Mouse (Mus musculus) embryonic facial prominence, embryonic 11.5 days (tissue): ENCODE measurements around the gene Chrnd. TPM values are rescaled to one million over a fixed set of nuclear protein-coding genes. Genes with fewer than 3 reads are reported as not detected.
A peak's percentile ranks its signal among the peaks of the same experiment; 100 is the strongest.

Experiments used
- ATAC-seq: fragments of 200-750 bp; cut with Nextera tagmentation; replicated peaks from 2 replicates; pipeline ENCODE4 v1.8.0; 2017; ENCODE audit warnings: low read depth; ENCODE audit not compliant: insufficient number of reproducible peaks, low FRiP score, low TSS enrichment
- DNase-seq: peaks from one replicate; pipeline ENCODE4 v3.0.0-alpha.2; 2015; ENCODE audit warnings: low spot score
- H3K27ac ChIP-seq: fragments of 300-500 bp; sonication (generic); replicated peaks from 2 replicates; pipeline ENCODE4 v1.5.1; 2014; ENCODE audit warnings: mild to moderate bottlenecking, low read depth, low read length, control low read depth
- H3K27me3 ChIP-seq: fragments of 300-500 bp; sonication (generic); 2 replicates; pipeline ENCODE4 v1.6.1; 2014; ENCODE audit warnings: mild to moderate bottlenecking, low read length, moderate library complexity, mixed read lengths; ENCODE audit not compliant: control insufficient read depth, insufficient read depth
- H3K36me3 ChIP-seq: fragments of 300-500 bp; sonication (generic); replicated peaks from 2 replicates; pipeline ENCODE4 v1.6.1; 2014; ENCODE audit warnings: low read depth, mild to moderate bottlenecking, low read length, moderate library complexity, mixed read lengths; ENCODE audit not compliant: control insufficient read depth, insufficient read depth
- H3K4me1 ChIP-seq: fragments of 300-500 bp; sonication (generic); 2 replicates; pipeline ENCODE4 v1.6.1; 2014; ENCODE audit warnings: low read length, mixed read lengths; ENCODE audit not compliant: control insufficient read depth, insufficient read depth
- H3K4me2 ChIP-seq: fragments of 300-500 bp; sonication (generic); 2 replicates; pipeline ENCODE4 v1.6.1; 2014; ENCODE audit warnings: low read depth, mild to moderate bottlenecking, control low read depth, low read length, moderate library complexity
- H3K4me3 ChIP-seq: fragments of 300-500 bp; sonication (generic); 2 replicates; pipeline ENCODE4 v1.5.1; 2014; ENCODE audit warnings: low read depth, low read length, control low read depth
- H3K9ac ChIP-seq: fragments of 300-500 bp; sonication (generic); replicated peaks from 2 replicates; pipeline ENCODE4 v1.6.1; 2014; ENCODE audit warnings: mild to moderate bottlenecking, control low read depth, low read length
- H3K9me3 ChIP-seq: fragments of 300-500 bp; sonication (generic); replicated peaks from 2 replicates; pipeline ENCODE4 v1.6.1; 2016; ENCODE audit warnings: mild to moderate bottlenecking, low read length, inconsistent platforms, mixed read lengths; ENCODE audit not compliant: control insufficient read depth
- WGBS: fragments of 180-500 bp; shearing (Covaris S2); extraction: QIAGEN DNeasy Blood & Tissue Kit; methylation state at CpG from one replicate; pipeline ENCODE4 v1.1.7; 2014; 5-methylcytosine and 5-hydroxymethylcytosine counted together
- polyA plus RNA-seq: library from polyadenylated mRNA; unstranded; fragments of >200 nt; fragmentation: Nextera tagmentation; extraction: Ambion mirVana; gene quantifications from 2 replicates; pipeline ENCODE4 v1.2.1, GENCODE M21; 2014

The Chrnd gene
- polyA plus RNA-seq, 1 experiment from 2014 or later = 0.22 TPM

GRCm38 (mm10) chr1:87205038-87205437 lies 14.6 kb downstream of the Chrnd start:
- no peak overlapping the region for H3K9ac ChIP-seq
- WGBS = 37% methylated on average over 6 of the region's 6 CpGs
- peaks cover 10% of the 10 kb centered on the region for H3K27me3 ChIP-seq
- ATAC-seq (no peak), DNase-seq (no peak)
- no peaks in the 10 kb centered on the region for H3K36me3 ChIP-seq
- H3K4me2 ChIP-seq = no peak overlapping the region
- H3K4me3 ChIP-seq = no peak overlapping the region
- H3K9me3 ChIP-seq = no peaks in the 10 kb centered on the region
- no peaks in the 10 kb centered on the region for H3K4me1 ChIP-seq
- no peak overlapping the region for H3K27ac ChIP-seq

GRCm38 (mm10) chr1:87205502-87205901 lies 15.1 kb downstream of the Chrnd start:
- no peak overlapping the region for H3K4me3 ChIP-seq
- H3K27ac ChIP-seq = no peak overlapping the region
- H3K27me3 ChIP-seq = peaks cover 10% of the 10 kb centered on the region
- no peaks in the 10 kb centered on the region for H3K9me3 ChIP-seq
- no peak overlapping the region for H3K9ac ChIP-seq
- no peak overlapping the region for H3K4me2 ChIP-seq
- WGBS = 37% methylated on average over 3 of the region's 3 CpGs
- no peak for DNase-seq
- peak; percentile 61; the same call in 1 of the 2 replicates for ATAC-seq
- H3K4me1 ChIP-seq = no peaks in the 10 kb centered on the region
- no peaks in the 10 kb centered on the region for H3K36me3 ChIP-seq

GRCm38 (mm10) chr1:87206339-87206738 lies 15.9 kb downstream of the Chrnd start:
- peak; percentile 26 for DNase-seq
- no peak overlapping the region for H3K27ac ChIP-seq
- ATAC-seq = no peak

GRCm38 (mm10) chr1:87211431-87211830 lies 21.0 kb downstream of the Chrnd start:
- WGBS = 88% methylated on average over 4 of the region's 4 CpGs
- ATAC-seq (no peak), DNase-seq (no peak)
- Histone ChIP-seq H3K9me3 (no peaks in the 10 kb centered on the region), H3K4me3 (no peak overlapping the region), H3K9ac (no peak overlapping the region), H3K27ac (no peak overlapping the region), H3K4me2 (no peak overlapping the region), H3K36me3 (no peaks in the 10 kb centered on the region), H3K27me3 (peaks cover 4% of the 10 kb centered on the region; the same call in 1 of the 2 replicates), H3K4me1 (no peaks in the 10 kb centered on the region)

More at GRCm38 (mm10) chr1:87206339-87206738, 15.9 kb downstream of the Chrnd start:
- Histone ChIP-seq H3K9me3 (no peaks in the 10 kb centered on the region), H3K36me3 (no peaks in the 10 kb centered on the region), H3K4me1 (no peaks in the 10 kb centered on the region), H3K4me3 (no peak overlapping the region), H3K4me2 (no peak overlapping the region; the same call in 1 of the 2 replicates), H3K27me3 (peaks cover 10% of the 10 kb centered on the region), H3K9ac (no peak overlapping the region)
- WGBS = 18% methylated on average over 17 of the region's 17 CpGs

- Histone ChIP-seq H3K4me2 (peak within 1 kb of the TSS; percentile 71), H3K9me3 (no peaks in the 10 kb centered on the region), H3K4me1 (no peaks in the 10 kb centered on the region), H3K4me3 (peak within 1 kb of the TSS; percentile 86), H3K27me3 (no peaks in the 10 kb centered on the region), H3K36me3 (no peaks in the 10 kb centered on the region), H3K9ac (peak within 1 kb of the TSS; percentile 96), H3K27ac (peak within 1 kb of the TSS; percentile 98)
- ATAC-seq = peak; percentile 96
- peak; percentile 96 for DNase-seq
- WGBS = under 1% methylated on average over 75 of the region's 99 CpGs
These were observed 23.6 kb downstream of the Chrnd start, which contains the start of gene Eif4e2 for GRCm38 (mm10) chr1:87213735-87214704. Gene Eif4e2 (plus strand): TSS chr1:87213914.

GRCm38 (mm10) chr1:87214748-87215147 lies 24.3 kb downstream of the Chrnd start:
- no peaks in the 10 kb centered on the region; the same call in 1 of the 2 replicates for H3K36me3 ChIP-seq
- no peaks in the 10 kb centered on the region for H3K9me3 ChIP-seq
- ATAC-seq = no peak
- H3K27me3 ChIP-seq = no peaks in the 10 kb centered on the region
- H3K9ac ChIP-seq = peak overlapping the region; percentile 96
- peak overlapping the region; percentile 71 for H3K4me2 ChIP-seq
- no peak overlapping the region for H3K27ac ChIP-seq
- no peaks in the 10 kb centered on the region for H3K4me1 ChIP-seq
- H3K4me3 ChIP-seq = peak overlapping the region; percentile 86
- DNase-seq = no peak
- WGBS = 32% methylated on average over 4 of the region's 4 CpGs

- H3K9me3 ChIP-seq = no peaks in the 10 kb centered on the region
- DNase-seq = no peak
- no peak overlapping the region for H3K27ac ChIP-seq
- peaks cover 9% of the 10 kb centered on the region for H3K36me3 ChIP-seq
- no peak overlapping the region for H3K9ac ChIP-seq
- H3K4me3 ChIP-seq = no peak overlapping the region
- ATAC-seq = no peak
- H3K27me3 ChIP-seq = no peaks in the 10 kb centered on the region
- WGBS = 65% methylated on average over 3 of the region's 3 CpGs
- H3K4me1 ChIP-seq = no peaks in the 10 kb centered on the region
- H3K4me2 ChIP-seq = no peak overlapping the region
These were observed 27.5 kb downstream of the Chrnd start for GRCm38 (mm10) chr1:87217938-87218337.

- Histone ChIP-seq H3K9ac (no peak overlapping the region), H3K4me2 (no peak overlapping the region), H3K27me3 (no peaks in the 10 kb centered on the region), H3K9me3 (no peaks in the 10 kb centered on the region), H3K4me1 (no peaks in the 10 kb centered on the region), H3K27ac (no peak overlapping the region), H3K36me3 (peaks cover 20% of the 10 kb centered on the region), H3K4me3 (no peak overlapping the region)
- WGBS = 97% methylated on average over 8 of the region's 8 CpGs
- ATAC-seq (no peak), DNase-seq (no peak)
These were observed 35.3 kb downstream of the Chrnd start for GRCm38 (mm10) chr1:87225739-87226138.
